Mouse (Mus musculus): ENCODE measurements around the gene Dnajc3. TPM values are rescaled to one million over a fixed set of nuclear protein-coding genes. Genes with fewer than 3 reads are reported as not detected.
A peak's percentile ranks its signal among the peaks of the same experiment; 100 is the strongest.

Gene Dnajc3
- polyA plus RNA-seq, 1 experiment from 2014 or later = 19.0 TPM

- no peak overlapping the region for H3K4me2 ChIP-seq (replicated peaks)
- WGBS = 77% methylated on average over 5 of the region's 5 CpGs
- H3K9ac ChIP-seq (replicated peaks) = no peak overlapping the region
- no peak overlapping the region for H3K4me3 ChIP-seq
- H3K36me3 ChIP-seq = peaks cover 8% of the 10 kb centered on the region; the same call in 1 of the 2 replicates
- H3K27ac ChIP-seq (replicated peaks) = no peak overlapping the region
- H3K4me1 ChIP-seq = no peaks in the 10 kb centered on the region
- no peaks in the 10 kb centered on the region for H3K27me3 ChIP-seq
- ATAC-seq (replicated peaks) = no peak
- H3K9me3 ChIP-seq = no peaks in the 10 kb centered on the region
These were observed 88.1 kb downstream of the Dnajc3 start for GRCm38 (mm10) chr14:119025889-119026288.

- peaks cover 18% of the 10 kb centered on the region for H3K36me3 ChIP-seq
- no peak overlapping the region for H3K4me3 ChIP-seq
- H3K4me2 ChIP-seq (replicated peaks) = no peak overlapping the region
- ATAC-seq (replicated peaks) = 0 out of 2 replicates have a peak, but pooled peaks have one; percentile 63
- no peaks in the 10 kb centered on the region for H3K27me3 ChIP-seq
- H3K27ac ChIP-seq (replicated peaks) = no peak overlapping the region
- H3K4me1 ChIP-seq = no peaks in the 10 kb centered on the region
- 49% methylated on average over 4 of the region's 4 CpGs for WGBS
- H3K9ac ChIP-seq (replicated peaks) = no peak overlapping the region
- no peaks in the 10 kb centered on the region for H3K9me3 ChIP-seq
These were observed 89.4 kb downstream of the Dnajc3 start for GRCm38 (mm10) chr14:119027130-119027529.

GRCm38 (mm10) chr14:119027675-119028253 lies 90.0 kb downstream of the Dnajc3 start:
- 54% methylated on average over 2 of the region's 2 CpGs for WGBS
- no peak for ATAC-seq (replicated peaks)
- Histone ChIP-seq H3K36me3 (peaks cover 15% of the 10 kb centered on the region), H3K9ac (replicated peaks) (no peak overlapping the region), H3K4me1 (no peaks in the 10 kb centered on the region), H3K27me3 (no peaks in the 10 kb centered on the region), H3K9me3 (no peaks in the 10 kb centered on the region), H3K27ac (replicated peaks) (no peak overlapping the region), H3K4me3 (no peak overlapping the region), H3K4me2 (replicated peaks) (no peak overlapping the region)

Other genes with a start within 250 kb of the Dnajc3 start
- 0.88 and 1.2 TPM in 2 replicates for gene Abcc4, start 231.8 kb upstream of the Dnajc3 start, polyA plus RNA-seq (2015; fragmentation: Nextera tagmentation; extraction: Ambion mirVana)
- 0.93 and 1.4 TPM in 2 replicates for gene Cldn10, start 150.1 kb upstream of the Dnajc3 start, polyA plus RNA-seq (2015; fragmentation: Nextera tagmentation; extraction: Ambion mirVana)
- 40.8 and 41.4 TPM in 2 replicates for gene Dzip1, start 12.5 kb upstream of the Dnajc3 start, polyA plus RNA-seq (2015; fragmentation: Nextera tagmentation; extraction: Ambion mirVana)
- 12.9 and 14.4 TPM in 2 replicates for gene Uggt2, start 161.5 kb downstream of the Dnajc3 start, polyA plus RNA-seq (2015; fragmentation: Nextera tagmentation; extraction: Ambion mirVana)
- 1.0 and 1.4 TPM in 2 replicates for gene Hs6st3, start 200.4 kb downstream of the Dnajc3 start, polyA plus RNA-seq (2015; fragmentation: Nextera tagmentation; extraction: Ambion mirVana)

Measured in forebrain, embryonic 15.5 days (tissue).